Mouse (Mus musculus) thymus, adult 2 months (tissue): ENCODE results near the gene Olfr77. TPM values are rescaled to one million over a fixed set of nuclear protein-coding genes. Genes with fewer than 3 reads are reported as not detected.

Source experiments
- DNase-seq: peaks from one replicate; pipeline ENCODE4 v3.0.0; 2021
- H3K27ac ChIP-seq: fragments of 200-500 bp; 2 replicates; pipeline ENCODE4 v1.5.1; 2012; ENCODE audit warnings: low read length, control low read depth; ENCODE audit not compliant: control insufficient read depth, insufficient read depth
- H3K27me3 ChIP-seq: fragments of 200-500 bp; 2 replicates; pipeline ENCODE4 v1.6.1; 2012; ENCODE audit warnings: mild to moderate bottlenecking, low read length, moderate library complexity, mixed read lengths; ENCODE audit not compliant: control insufficient read depth, insufficient read depth
- H3K36me3 ChIP-seq: fragments of 200-500 bp; 2 replicates; pipeline ENCODE4 v1.6.1; 2012; ENCODE audit warnings: mild to moderate bottlenecking, low read length, moderate library complexity; ENCODE audit not compliant: control insufficient read depth, insufficient read depth
- H3K4me1 ChIP-seq: fragments of 200-500 bp; replicated peaks from 2 replicates; pipeline ENCODE4 v1.6.1; 2012; ENCODE audit warnings: low read length; ENCODE audit not compliant: control insufficient read depth, insufficient read depth
- H3K4me3 ChIP-seq: fragments of 200-500 bp; 2 replicates; pipeline ENCODE4 v1.5.1; 2012; ENCODE audit warnings: mild to moderate bottlenecking, low read length, control low read depth, moderate library complexity; ENCODE audit not compliant: control insufficient read depth, insufficient read depth
- CTCF ChIP-seq: fragments of 200-500 bp; IDR thresholded peaks from 2 replicates; pipeline ENCODE4 v1.5.1; 2012; ENCODE audit warnings: mild to moderate bottlenecking, control low read depth, low read length, moderate library complexity, borderline replicate concordance; ENCODE audit not compliant: control insufficient read depth, poor library complexity, insufficient read depth; ENCODE audit errors: extremely low read depth
- POLR2A ChIP-seq: fragments of 200-500 bp; IDR thresholded peaks from 2 replicates; pipeline ENCODE4 v1.6.1; 2012; ENCODE audit warnings: mild to moderate bottlenecking, low read length, control low read depth, moderate library complexity; ENCODE audit not compliant: control insufficient read depth, poor library complexity, insufficient read depth; ENCODE audit errors: extremely low read depth
- WGBS: fragments of 180-500 bp; shearing (Covaris S2); methylation state at CpG from one replicate; pipeline ENCODE4 v1.1.7; 2018; 5-methylcytosine and 5-hydroxymethylcytosine counted together
- polyA plus RNA-seq: library from polyadenylated mRNA; depleted of rRNA; stranded (reverse); fragments of >200 nt; gene quantifications from 2 replicates; pipeline ENCODE4 v1.2.3, GENCODE M21; 2012; rRNA removed

The Olfr77 gene
- polyA plus RNA-seq = not detected in 2 replicates

- DNase-seq = no peak
- Histone ChIP-seq H3K36me3 (no peaks in the 10 kb centered on the region), H3K27ac (no peak within 1 kb of the TSS), H3K4me1 (no peaks in the 10 kb centered on the region), H3K27me3 (no peaks in the 10 kb centered on the region), H3K4me3 (no peak within 1 kb of the TSS)
- WGBS = 98% methylated on average over 2 of the region's 2 CpGs
- TF ChIP-seq POLR2A (no peak), CTCF (no peak)
These were observed at the start of gene Olfr77 for GRCm38 (mm10) chr9:19916565-19916964. Gene Olfr77 (plus strand): TSS chr9:19916865.

GRCm38 (mm10) chr9:19887904-19888303 is 28.8 kb upstream of the Olfr77 start, which contains the start of gene Olfr862:
Gene Olfr862 (minus strand): TSS chr9:19888004.
- DNase-seq = no peak
- Histone ChIP-seq H3K4me1 (no peaks in the 10 kb centered on the region), H3K4me3 (no peak within 1 kb of the TSS), H3K27ac (no peak within 1 kb of the TSS), H3K27me3 (no peaks in the 10 kb centered on the region), H3K36me3 (no peaks in the 10 kb centered on the region)
- TF ChIP-seq CTCF (no peak), POLR2A (no peak)

GRCm38 (mm10) chr9:19911170-19911569 is 5.5 kb upstream of the Olfr77 start:
- 49% methylated on average over 4 of the region's 4 CpGs for WGBS

More at GRCm38 (mm10) chr9:19911170-19911569, 5.5 kb upstream of the Olfr77 start:
- Histone ChIP-seq H3K4me3 (no peak overlapping the region), H3K4me1 (no peaks in the 10 kb centered on the region), H3K27ac (no peak overlapping the region), H3K36me3 (no peaks in the 10 kb centered on the region), H3K27me3 (no peaks in the 10 kb centered on the region)
- TF ChIP-seq CTCF (no peak), POLR2A (no peak)
- DNase-seq = no peak

Other genes starting within 250 kb of the Olfr77 start
- gene Olfr857, start 207.4 kb upstream of the Olfr77 start, polyA plus RNA-seq = not detected in 2 replicates
- gene Olfr58, start 136.6 kb upstream of the Olfr77 start, polyA plus RNA-seq = not detected in 2 replicates
- gene Olfr859, start 112.0 kb upstream of the Olfr77 start, polyA plus RNA-seq = not detected in 2 replicates
- gene Olfr860, start 67.1 kb upstream of the Olfr77 start, polyA plus RNA-seq = not detected in 2 replicates
- not detected in 2 replicates for gene Olfr862, start 28.9 kb upstream of the Olfr77 start, polyA plus RNA-seq
- gene Olfr866, start 111.2 kb downstream of the Olfr77 start, polyA plus RNA-seq = not detected in 2 replicates
- not detected in 2 replicates for gene Olfr867, start 140.7 kb downstream of the Olfr77 start, polyA plus RNA-seq
- not detected in 2 replicates for gene Olfr868, start 181.8 kb downstream of the Olfr77 start, polyA plus RNA-seq
- not detected in 2 replicates for gene Olfr869, start 212.1 kb downstream of the Olfr77 start, polyA plus RNA-seq